Mouse (Mus musculus): ENCODE measurements around the gene March6. TPM values are rescaled to one million over a fixed set of nuclear protein-coding genes. Genes with fewer than 3 reads are reported as not detected.

Gene March6
- total RNA-seq, 4 experiments from 2014 or later: 181 to 200 (median 192) TPM

DNA sequence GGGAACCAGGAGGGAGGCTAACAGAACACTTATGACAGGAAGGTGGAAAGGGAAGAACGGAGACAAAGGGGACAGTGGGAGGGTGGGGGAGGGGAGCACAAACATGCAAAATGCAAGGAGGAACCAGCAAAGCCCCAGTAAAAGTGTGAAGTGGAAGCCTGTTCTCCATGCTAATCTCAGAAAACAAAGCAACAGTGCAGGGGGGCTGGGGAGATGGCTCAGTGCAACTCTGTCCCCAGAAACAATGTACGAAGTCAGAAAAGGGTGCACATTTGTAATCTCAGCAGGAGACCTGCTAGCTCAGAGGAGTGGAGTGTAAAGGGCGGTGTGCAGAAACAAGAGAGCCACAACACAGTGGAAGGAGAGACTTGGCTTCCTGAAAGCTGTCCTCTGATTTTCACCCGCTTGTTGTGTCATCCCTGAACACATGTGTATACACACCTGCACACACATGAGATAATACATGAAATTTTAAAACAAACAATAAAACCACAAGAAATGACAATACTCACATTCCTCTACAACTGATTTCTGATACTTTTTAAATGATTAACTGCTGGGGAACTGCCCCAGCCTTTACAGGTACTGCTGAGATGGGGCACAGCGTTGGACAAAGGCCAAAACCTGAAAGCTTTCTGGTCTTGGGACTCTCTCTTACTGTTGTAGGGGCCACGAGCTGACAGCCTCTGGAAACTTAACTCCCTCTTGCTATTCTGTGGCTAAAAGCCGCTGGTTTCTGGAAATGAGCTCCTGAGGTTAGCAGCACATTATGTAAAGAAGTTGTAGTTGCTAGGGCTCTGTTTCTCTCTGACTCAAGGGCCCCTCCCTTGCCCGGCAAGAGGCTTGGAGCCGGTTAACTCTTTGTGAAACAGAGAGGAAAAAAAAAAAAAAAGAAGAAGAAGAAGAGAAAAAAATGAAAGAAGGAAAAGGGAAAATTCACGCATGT, 11.4 kb upstream of the March6 start:
- DNase-seq (ENCODE audit: low spot score in 2 of 2): no peak

DNA sequence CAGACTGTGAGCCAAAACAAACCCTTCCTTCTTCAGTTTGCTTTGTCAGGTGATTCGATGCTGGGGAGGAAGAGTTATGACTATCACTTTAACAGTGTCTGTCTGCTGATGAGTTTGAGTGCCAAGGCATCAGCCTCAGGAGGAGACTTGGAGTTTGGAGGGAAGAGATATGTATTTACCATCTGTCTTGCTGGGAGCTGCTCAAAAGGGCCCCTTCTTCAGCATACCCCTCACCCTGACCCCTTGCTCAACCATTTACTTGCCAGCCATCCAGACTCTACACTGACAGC, 9.6 kb upstream of the March6 start:
- no peak for DNase-seq (ENCODE audit: low spot score in 2 of 2)

GRCm38 (mm10) chr15:31539643-31540512, 9.0 kb upstream of the March6 start:
- DNase-seq (ENCODE audit: low spot score in 2 of 2): no peak

DNA sequence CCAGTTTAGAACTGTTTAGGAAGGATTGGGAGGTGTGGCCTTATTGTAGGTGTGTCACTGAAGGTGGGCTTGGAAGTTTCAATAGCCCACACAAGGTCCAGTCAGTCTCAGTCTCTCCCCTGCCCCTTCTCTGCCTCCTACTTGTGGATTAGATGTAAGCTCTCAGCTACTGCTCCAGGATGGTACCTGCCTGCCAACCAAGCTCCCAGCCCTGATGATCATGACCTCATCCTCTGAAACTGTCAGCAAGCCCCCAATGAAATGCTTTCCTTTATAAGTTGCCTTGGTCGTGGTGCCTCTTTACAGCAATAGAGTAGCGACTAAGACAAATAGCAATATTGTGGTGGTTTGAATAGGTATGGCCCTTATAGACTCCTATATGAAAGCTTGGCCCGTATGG, 7.5 kb upstream of the March6 start:
- DNase-seq (ENCODE audit: low spot score in 2 of 2): no peak

DNA sequence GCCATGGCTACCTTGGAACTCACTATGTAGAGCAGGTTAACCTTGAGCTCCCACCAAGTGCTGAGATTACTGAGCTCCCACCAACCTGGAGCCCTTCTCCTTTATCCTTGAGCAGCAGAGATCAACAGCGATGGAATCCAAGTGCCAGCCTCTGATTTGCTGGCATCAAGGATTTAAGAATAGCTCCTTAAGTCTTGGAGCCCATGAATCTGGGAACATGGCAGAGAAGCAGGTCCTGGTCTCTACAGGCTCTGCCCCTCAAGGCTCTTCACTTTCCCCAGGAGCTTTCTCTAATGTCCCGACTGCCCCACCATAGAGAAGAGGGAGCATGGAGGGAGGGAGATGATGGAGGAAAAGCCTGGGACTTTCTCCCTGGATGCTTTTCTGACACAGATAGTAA, 6.9 kb upstream of the March6 start:
- no peak for DNase-seq (ENCODE audit: low spot score in 2 of 2)

- peak in 1 of 2 experiments; percentile 84 for DNase-seq (ENCODE audit: low spot score in 2 of 2)
These were observed 5.3 kb upstream of the March6 start for GRCm38 (mm10) chr15:31536051-31536737.

GRCm38 (mm10) chr15:31535259-31535855, 4.5 kb upstream of the March6 start:
- DNase-seq (ENCODE audit: low spot score in 2 of 2): no peak

DNA sequence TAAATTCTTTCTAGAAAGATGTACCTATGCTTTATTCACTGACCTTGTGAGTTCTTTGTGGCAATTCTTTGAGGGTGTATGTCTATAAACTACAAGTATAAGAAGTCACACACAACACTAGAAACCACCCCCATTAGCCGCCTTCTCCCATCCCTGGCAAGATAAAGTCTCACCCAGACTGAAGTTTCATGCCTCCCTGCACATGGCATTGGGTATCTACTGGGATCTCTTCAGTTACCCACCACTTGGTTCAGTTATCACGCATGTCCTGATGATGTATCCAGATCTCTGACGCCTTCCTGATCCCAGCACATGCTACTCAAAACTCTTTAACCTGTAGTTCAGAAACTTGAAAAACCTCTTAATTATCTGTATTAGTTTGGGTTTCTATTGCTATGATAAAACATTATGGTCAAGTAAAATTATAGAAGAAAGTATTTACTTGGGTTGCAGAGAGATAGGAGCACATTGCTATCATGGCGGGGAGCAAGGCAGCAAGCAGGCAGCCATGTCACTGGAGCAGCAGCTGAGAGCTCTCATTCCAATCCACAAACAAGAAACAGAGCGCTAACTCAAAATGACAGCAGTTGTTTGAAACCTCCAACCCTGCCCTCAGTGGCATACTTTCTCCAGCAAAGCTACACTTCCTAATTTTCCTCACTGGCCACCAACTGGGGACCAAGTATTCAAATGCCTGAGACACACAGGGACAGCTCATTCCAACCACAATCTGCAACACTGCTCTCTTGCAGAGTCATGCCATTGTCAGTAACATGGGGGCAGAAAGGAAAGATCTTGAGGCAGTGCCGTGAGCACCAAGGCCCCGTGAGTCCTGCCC, 3.8 kb upstream of the March6 start:
- DNase-seq (ENCODE audit: low spot score in 2 of 2): no peak

- DNase-seq (ENCODE audit: low spot score in 2 of 2): no peak
These were observed 2.7 kb upstream of the March6 start for GRCm38 (mm10) chr15:31533529-31533928.

GRCm38 (mm10) chr15:31532331-31533021, 1.6 kb upstream of the March6 start:
- DNase-seq (ENCODE audit: low spot score in 2 of 2): peak in 1 of 2 experiments; percentile 22

DNA sequence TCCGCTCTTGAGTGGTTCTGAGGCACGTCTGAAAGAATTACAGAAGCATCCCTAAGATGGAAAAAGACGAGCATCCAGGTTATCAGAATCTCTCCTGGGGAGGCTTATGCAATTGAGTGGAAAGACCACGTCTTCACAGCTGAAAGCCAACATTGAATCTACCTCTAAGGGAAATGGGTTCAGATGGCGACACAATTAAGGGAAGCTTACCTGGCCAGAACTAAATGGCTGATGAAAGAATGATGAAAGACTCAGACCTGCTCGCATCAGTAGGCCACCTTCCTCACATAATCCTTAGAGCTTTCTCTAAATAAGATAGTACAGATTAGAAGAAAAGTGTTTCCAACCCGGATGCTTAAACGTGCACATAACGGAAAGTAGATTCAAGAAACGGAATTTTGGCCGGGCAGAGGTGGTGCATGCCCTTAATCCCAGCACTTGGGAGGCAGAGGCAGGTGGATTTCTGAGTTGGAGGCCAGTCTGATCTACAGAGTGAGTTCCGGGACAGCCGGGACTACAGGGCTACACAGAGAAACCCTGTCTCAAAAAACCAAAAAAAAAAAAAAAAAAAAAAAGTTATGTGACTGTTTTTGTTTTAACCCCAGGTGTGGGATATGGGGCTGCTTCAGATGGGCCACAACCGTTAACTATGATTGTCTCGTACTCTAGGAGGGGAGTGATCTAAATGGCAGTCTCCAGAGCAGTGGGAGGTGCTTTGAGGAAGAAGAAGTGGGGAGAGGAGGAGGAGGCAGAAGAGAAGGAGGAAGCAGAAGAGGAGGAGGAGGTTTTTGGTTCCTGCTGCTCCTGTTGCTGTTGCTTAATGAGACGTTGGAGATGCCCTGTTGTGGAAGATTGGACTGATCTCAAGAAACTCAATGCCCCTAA, 835 bp upstream of the March6 start:
- DNase-seq (ENCODE audit: low spot score in 2 of 2): no peak

- DNase-seq (ENCODE audit: low spot score in 2 of 2): peak in 1 of 2 experiments; percentile 46
These were observed 818 bp downstream of the March6 start for GRCm38 (mm10) chr15:31529811-31530658.

DNA sequence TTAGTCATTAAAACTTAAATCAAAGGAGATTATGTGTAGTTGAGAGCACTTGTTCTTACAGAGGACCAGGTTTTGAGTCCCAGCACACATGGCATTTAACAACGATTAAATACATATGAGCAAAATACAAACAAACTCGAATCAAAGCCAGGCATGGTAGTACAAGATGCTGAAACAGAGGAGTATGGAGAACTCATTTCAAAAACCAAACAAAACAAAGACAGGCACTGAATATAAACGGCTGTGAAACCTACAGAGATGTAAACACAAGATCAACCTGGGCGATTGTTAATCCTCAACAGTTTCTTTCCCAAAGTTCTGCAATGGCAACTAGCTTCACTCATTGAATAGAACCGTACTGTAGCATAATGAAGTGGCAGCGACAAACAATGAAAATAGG, 1.8 kb downstream of the March6 start:
- DNase-seq (ENCODE audit: low spot score in 2 of 2): no peak

DNA sequence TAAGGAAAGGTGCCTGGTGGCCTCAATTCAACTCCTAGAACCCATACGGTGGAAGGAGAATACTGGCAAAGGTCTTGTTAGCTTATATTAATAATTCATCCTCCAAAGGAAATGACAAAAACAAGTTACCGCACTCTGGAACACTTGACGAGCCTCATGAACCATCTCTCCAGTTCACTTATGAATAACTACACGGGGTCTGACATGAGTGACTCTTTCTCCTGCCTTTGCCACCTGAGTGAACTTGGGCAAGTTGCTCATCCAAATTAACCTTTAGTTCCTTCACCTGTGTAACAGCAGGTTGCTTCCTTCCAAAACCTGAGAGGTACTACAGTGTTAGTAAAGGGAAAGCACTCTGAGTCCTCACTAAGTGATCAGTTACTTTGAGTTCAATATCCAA, 2.4 kb downstream of the March6 start:
- DNase-seq (ENCODE audit: low spot score in 2 of 2): no peak

DNA sequence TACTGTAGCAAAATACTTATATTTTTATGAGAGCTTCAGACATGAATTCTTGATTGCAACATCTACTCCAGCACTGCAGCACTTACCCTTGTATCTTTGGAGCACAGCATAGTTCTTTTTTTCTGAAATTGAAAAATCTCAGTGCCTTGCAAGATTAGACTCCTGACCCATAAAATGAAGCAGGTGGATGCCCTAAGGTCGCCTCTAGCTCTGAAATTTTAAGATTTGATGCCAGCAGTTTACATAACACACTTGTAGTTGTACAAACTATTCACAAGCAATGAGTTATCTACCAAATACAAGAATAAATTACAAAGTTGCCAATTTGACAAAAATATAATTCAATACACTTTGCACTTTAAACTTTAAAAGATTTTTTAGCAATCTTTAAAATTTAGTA, 4.4 kb downstream of the March6 start:
- DNase-seq (ENCODE audit: low spot score in 2 of 2): no peak

DNA sequence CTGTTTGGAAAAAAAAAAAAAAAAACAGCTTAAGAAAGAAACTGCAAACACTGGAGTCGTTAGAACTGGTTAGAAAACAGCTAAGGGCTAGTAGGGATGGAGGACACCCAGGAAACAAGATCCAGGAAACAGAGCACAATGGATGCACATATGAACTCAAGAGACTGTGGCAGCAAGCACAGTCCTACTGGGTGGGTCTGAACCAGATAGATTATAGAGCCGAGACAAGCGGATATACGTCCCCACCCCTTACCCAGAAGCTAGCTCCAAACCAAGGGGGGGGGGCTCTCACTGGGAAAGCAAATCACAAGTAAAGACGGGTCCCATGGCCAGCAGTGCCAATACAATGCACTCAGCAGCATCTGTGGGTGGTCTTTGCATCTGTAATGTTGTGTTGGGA, 11.9 kb downstream of the March6 start:
- no peak for DNase-seq (ENCODE audit: low spot score in 2 of 2)

GRCm38 (mm10) chr15:31518371-31518770, 12.5 kb downstream of the March6 start:
- no peak for DNase-seq (ENCODE audit: low spot score in 2 of 2)

- no peak for DNase-seq (ENCODE audit: low spot score in 2 of 2)
These were observed 13.7 kb downstream of the March6 start for GRCm38 (mm10) chr15:31517186-31517585.
